Mouse (Mus musculus) liver, adult 2 months (tissue): ENCODE results near the gene Thumpd2. TPM values are rescaled to one million over a fixed set of nuclear protein-coding genes. Genes with fewer than 3 reads are reported as not detected.

Experiments used
- DNase-seq: peaks from one replicate; pipeline ENCODE4 v3.0.0-alpha.2; 2011; ENCODE audit warnings: low read depth, low spot score; ENCODE audit errors: extremely low read depth
- H3K27ac ChIP-seq: fragments of 200-500 bp; replicated peaks from 2 replicates; pipeline ENCODE4 v1.5.1; 2012; ENCODE audit warnings: low read depth, mild to moderate bottlenecking, control low read depth, inconsistent platforms, low read length; ENCODE audit not compliant: insufficient read depth
- H3K27me3 ChIP-seq: fragments of 200-500 bp; 2 replicates; pipeline ENCODE4 v1.6.1; 2012; ENCODE audit warnings: mild to moderate bottlenecking, moderate library complexity, low read length, inconsistent platforms; ENCODE audit not compliant: control insufficient read depth, insufficient read depth
- H3K36me3 ChIP-seq: fragments of 200-500 bp; 2 replicates; pipeline ENCODE4 v1.6.1; 2012; ENCODE audit warnings: low read length, inconsistent platforms; ENCODE audit not compliant: control insufficient read depth, insufficient read depth
- H3K4me1 ChIP-seq: fragments of 200-500 bp; 2 replicates; pipeline ENCODE4 v1.6.1; 2011; ENCODE audit warnings: low read length; ENCODE audit not compliant: control insufficient read depth, insufficient read depth
- H3K4me3 ChIP-seq: fragments of 200-500 bp; 2 replicates; pipeline ENCODE4 v1.5.1; 2011; ENCODE audit warnings: low read depth, mild to moderate bottlenecking, control low read depth, low read length, moderate library complexity; ENCODE audit not compliant: insufficient read depth
- H3K79me2 ChIP-seq: fragments of 200-500 bp; 2 replicates; pipeline ENCODE4 v1.6.1; 2012; ENCODE audit warnings: inconsistent platforms, mild to moderate bottlenecking, low read length, moderate library complexity; ENCODE audit not compliant: control insufficient read depth, insufficient read depth
- H3K9ac ChIP-seq: fragments of 200-500 bp; 2 replicates; pipeline ENCODE4 v1.6.1; 2012; ENCODE audit warnings: low read depth, mild to moderate bottlenecking, control low read depth, inconsistent platforms, low read length
- CTCF ChIP-seq: fragments of 200-500 bp; IDR thresholded peaks from 2 replicates; pipeline ENCODE4 v1.5.1; 2011; ENCODE audit warnings: low read depth, low read length, control low read depth
- POLR2A ChIP-seq: fragments of 200-500 bp; IDR thresholded peaks from 2 replicates; pipeline ENCODE4 v1.6.1; 2011; ENCODE audit warnings: low read length, control low read depth; ENCODE audit not compliant: insufficient read depth; ENCODE audit errors: extremely low read depth
- WGBS: fragments of 180-500 bp; shearing (Covaris S2); methylation state at CpG from one replicate; pipeline ENCODE4 v1.1.7; 2018; 5-methylcytosine and 5-hydroxymethylcytosine counted together
- polyA plus RNA-seq: library from polyadenylated mRNA; depleted of rRNA; stranded (reverse); fragments of >200 nt; gene quantifications from 2 replicates; pipeline ENCODE4 v1.2.3, GENCODE M21; 2012
- total RNA-seq: library from RNA; depleted of rRNA; stranded (reverse); fragments of >200 nt; gene quantifications from 2 replicates; pipeline ENCODE4 v1.2.3, GENCODE M21; 2014

Thumpd2 gene
- total and polyA plus RNA-seq, 2 experiments, result 1.1 to 2.0 TPM

DNA sequence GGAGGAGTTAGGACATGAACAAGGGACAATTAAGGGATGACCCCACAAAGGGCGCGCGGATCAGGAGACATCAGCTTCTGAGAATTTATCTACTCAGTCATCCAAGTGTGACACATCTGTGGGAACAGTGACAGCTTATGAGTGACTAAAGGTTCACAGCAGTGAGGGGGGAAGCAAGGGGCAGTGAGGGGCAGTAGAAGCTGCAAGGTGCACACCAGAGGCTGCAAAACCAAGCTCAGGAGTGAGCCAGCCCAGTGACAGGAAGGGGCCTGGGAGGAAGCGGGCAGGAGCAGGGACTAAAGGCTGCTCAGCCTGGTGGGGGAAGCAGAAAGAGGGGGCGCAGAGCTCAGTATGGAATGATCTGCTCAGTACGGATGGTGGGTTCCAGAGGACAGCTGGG, 37.6 kb downstream of the Thumpd2 start:
- Histone ChIP-seq H3K4me1 (no peaks in the 10 kb centered on the region), H3K27ac (no peak overlapping the region), H3K9ac (no peak overlapping the region), H3K4me3 (no peak overlapping the region), H3K79me2 (no peaks in the 10 kb centered on the region), H3K27me3 (no peaks in the 10 kb centered on the region), H3K36me3 (peaks cover 31% of the 10 kb centered on the region)
- TF ChIP-seq CTCF, result no peak
- TF ChIP-seq POLR2A, result no peak
- WGBS, result 98% methylated on average over 6 of the region's 6 CpGs
- no peak for DNase-seq

DNA sequence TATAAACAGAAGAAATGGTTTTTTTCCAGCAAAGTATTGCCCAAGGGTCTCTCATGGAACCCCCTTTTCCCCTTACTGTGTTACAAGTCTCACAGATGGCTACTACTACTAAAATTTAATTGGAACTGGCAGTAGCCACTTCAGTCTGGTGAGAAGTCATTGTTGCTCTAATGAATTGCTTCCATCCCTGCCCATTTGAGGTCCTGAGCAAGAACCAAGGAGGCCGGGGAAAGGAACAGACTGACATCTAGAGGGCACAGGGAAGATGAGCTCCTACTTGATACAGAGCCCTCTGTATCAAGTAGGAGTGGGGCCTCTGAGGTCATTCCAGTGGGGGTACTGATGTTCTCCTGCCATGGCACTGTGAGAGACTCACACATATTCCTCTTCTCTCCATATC, 47.8 kb downstream of the Thumpd2 start:
- H3K27ac ChIP-seq, result no peak overlapping the region
- H3K9ac ChIP-seq, result no peak overlapping the region
- H3K79me2 ChIP-seq, result no peaks in the 10 kb centered on the region
- DNase-seq, result no peak
- 76% methylated on average over 1 of the region's 1 CpGs for WGBS
- no peaks in the 10 kb centered on the region for H3K27me3 ChIP-seq
- no peak for TF ChIP-seq CTCF
- TF ChIP-seq POLR2A, result no peak
- H3K36me3 ChIP-seq, result no peaks in the 10 kb centered on the region
- no peak overlapping the region for H3K4me3 ChIP-seq
- peaks cover 1% of the 10 kb centered on the region; the same call in 1 of the 2 replicates for H3K4me1 ChIP-seq

GRCm38 (mm10) chr17:81015814-81016447, 49.0 kb downstream of the Thumpd2 start:
- H3K27me3 ChIP-seq, result no peaks in the 10 kb centered on the region
- WGBS, result 36% methylated on average over 4 of the region's 4 CpGs
- no peak overlapping the region for H3K4me3 ChIP-seq
- H3K9ac ChIP-seq, result no peak overlapping the region
- H3K79me2 ChIP-seq, result no peaks in the 10 kb centered on the region
- no peaks in the 10 kb centered on the region for H3K36me3 ChIP-seq
- peak; percentile 42 for DNase-seq
- TF ChIP-seq CTCF (peak; percentile 41), POLR2A (no peak)
- peaks cover 1% of the 10 kb centered on the region; the same call in 1 of the 2 replicates for H3K4me1 ChIP-seq
- H3K27ac ChIP-seq, result peak overlapping the region; percentile 56

DNA sequence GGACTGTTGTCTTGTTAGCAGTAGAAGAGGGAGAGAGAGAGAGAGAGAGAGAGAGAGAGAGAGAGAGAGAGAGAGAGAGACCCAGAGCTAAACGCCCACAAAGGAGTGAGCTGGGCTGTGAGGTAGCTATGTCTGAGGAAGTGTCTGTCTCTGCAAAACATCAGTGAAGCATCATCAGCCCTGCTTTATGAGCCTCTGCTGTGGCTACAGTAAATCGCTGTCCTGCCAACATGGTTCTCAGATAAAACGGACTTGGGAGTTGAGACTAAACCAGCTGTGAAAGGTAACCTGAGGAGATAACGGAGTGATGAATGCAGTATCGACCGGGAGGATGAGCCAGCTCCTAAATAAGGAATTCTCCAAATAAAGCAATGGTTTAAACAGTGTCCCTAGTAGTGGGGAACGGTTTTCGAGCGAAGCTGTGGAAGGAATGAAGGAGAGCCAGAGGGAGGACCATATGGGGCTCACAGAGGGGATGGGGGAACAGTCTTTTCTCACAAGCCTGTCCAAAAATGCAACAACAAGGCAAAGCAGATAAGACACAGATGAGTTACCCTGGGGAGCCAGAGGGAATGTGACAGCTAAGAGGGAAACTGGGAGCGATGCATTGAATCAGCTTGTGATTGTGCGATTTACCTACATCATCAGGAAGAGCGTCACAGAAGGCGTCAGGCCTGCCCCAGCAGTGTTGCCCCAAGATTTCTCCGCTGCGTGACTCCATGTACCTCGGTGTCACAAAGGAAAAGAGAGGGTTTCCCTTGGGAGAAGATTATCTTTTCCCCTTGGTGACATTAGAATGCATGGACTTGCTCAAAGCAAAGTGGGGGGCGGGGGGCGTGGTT, 53.8 kb downstream of the Thumpd2 start:
- Histone ChIP-seq H3K4me1 (peaks cover 1% of the 10 kb centered on the region; the same call in 1 of the 2 replicates), H3K36me3 (no peaks in the 10 kb centered on the region), H3K27me3 (no peaks in the 10 kb centered on the region), H3K9ac (no peak overlapping the region), H3K4me3 (no peak overlapping the region), H3K79me2 (no peaks in the 10 kb centered on the region), H3K27ac (no peak overlapping the region)
- TF ChIP-seq CTCF (no peak), POLR2A (no peak)
- DNase-seq, result no peak
- WGBS, result 63% methylated on average over 18 of the region's 18 CpGs

DNA sequence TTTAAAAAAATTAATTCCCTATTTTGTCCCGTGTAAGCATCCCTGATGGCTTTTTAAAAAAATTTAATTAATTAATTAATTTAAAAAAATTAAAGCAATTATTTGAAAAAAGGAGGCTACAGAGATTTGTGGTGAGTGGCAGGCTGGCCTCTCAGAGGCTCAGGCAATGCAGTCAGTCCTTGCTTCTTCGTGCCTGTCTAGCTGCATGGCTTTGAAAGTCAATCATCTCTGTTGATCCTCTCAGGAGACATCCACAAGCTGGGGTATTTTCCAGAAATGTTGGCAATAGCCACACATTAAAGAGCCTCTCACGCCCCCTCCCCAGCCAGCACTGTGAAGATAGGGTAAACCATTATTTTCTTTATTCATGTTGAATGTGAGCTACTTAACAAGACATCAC, 54.7 kb downstream of the Thumpd2 start:
- 75% methylated on average over 3 of the region's 3 CpGs for WGBS
- H3K4me1 ChIP-seq, result no peaks in the 10 kb centered on the region
- TF ChIP-seq POLR2A (no peak), CTCF (no peak)

More for the DNA sequence above, 54.7 kb downstream of the Thumpd2 start:
- H3K27me3 ChIP-seq, result no peaks in the 10 kb centered on the region
- H3K79me2 ChIP-seq, result no peaks in the 10 kb centered on the region
- DNase-seq, result no peak
- H3K36me3 ChIP-seq, result no peaks in the 10 kb centered on the region
- no peak overlapping the region for H3K9ac ChIP-seq
- no peak overlapping the region for H3K4me3 ChIP-seq
- no peak overlapping the region for H3K27ac ChIP-seq
